Mouse (Mus musculus) kidney, adult 2 months (tissue): ENCODE results near the gene Trp53tg5. TPM values are rescaled to one million over a fixed set of nuclear protein-coding genes. Genes with fewer than 3 reads are reported as not detected.

ENCODE experiments used
- DNase-seq: peaks from one replicate; pipeline ENCODE4 v3.0.0; 2021
- H3K27ac ChIP-seq: fragments of 200-500 bp; 2 replicates; pipeline ENCODE4 v1.5.1; 2012; ENCODE audit warnings: low read depth, low read length, control low read depth, inconsistent platforms; ENCODE audit not compliant: insufficient read depth
- H3K27me3 ChIP-seq: fragments of 200-500 bp; replicated peaks from 2 replicates; pipeline ENCODE4 v1.6.1; 2012; ENCODE audit warnings: mild to moderate bottlenecking, moderate library complexity, low read length, inconsistent platforms; ENCODE audit not compliant: control insufficient read depth, insufficient read depth
- H3K36me3 ChIP-seq: fragments of 200-500 bp; 2 replicates; pipeline ENCODE4 v1.6.1; 2012; ENCODE audit warnings: mild to moderate bottlenecking, moderate library complexity, low read length, inconsistent platforms; ENCODE audit not compliant: control insufficient read depth, insufficient read depth
- H3K4me1 ChIP-seq: fragments of 200-500 bp; 2 replicates; pipeline ENCODE4 v1.6.1; 2011; ENCODE audit warnings: low read length; ENCODE audit not compliant: control insufficient read depth, insufficient read depth
- H3K4me3 ChIP-seq: fragments of 200-500 bp; 2 replicates; pipeline ENCODE4 v1.5.1; 2011; ENCODE audit warnings: mild to moderate bottlenecking, low read depth, low read length, control low read depth; ENCODE audit not compliant: insufficient read depth
- CTCF ChIP-seq: fragments of 200-500 bp; conservative IDR thresholded peaks from 2 replicates; pipeline ENCODE4 v1.5.1; 2011; ENCODE audit warnings: low read depth, mild to moderate bottlenecking, control low read depth, low read length, moderate library complexity, mixed read lengths; ENCODE audit not compliant: insufficient read depth, insufficient read length
- POLR2A ChIP-seq: fragments of 200-500 bp; IDR thresholded peaks from one replicate; pipeline ENCODE4 v1.6.1; 2011; ENCODE audit warnings: low read depth, low read length, control low read depth
- WGBS: fragments of 180-500 bp; shearing (Covaris S2); methylation state at CpG from one replicate; pipeline ENCODE4 v1.1.7; 2018; 5-methylcytosine and 5-hydroxymethylcytosine counted together
- polyA plus RNA-seq: library from polyadenylated mRNA; depleted of rRNA; stranded (reverse); fragments of >200 nt; gene quantifications from 2 replicates; pipeline ENCODE4 v1.2.3, GENCODE M21; 2012

Gene Trp53tg5
- polyA plus RNA-seq, 1 experiment, result not detected

GRCm38 (mm10) chr2:164442315-164443050, 31.0 kb downstream of the Trp53tg5 start:
- no peak for DNase-seq
- TF ChIP-seq POLR2A (no peak), CTCF (no peak)
- 5% methylated on average over 29 of the region's 29 CpGs for WGBS
- peaks cover 14% of the 10 kb centered on the region; the same call in 1 of the 2 replicates for H3K4me1 ChIP-seq
- H3K27me3 ChIP-seq, result no peaks in the 10 kb centered on the region
- no peaks in the 10 kb centered on the region; the same call in 1 of the 2 replicates for H3K36me3 ChIP-seq
- H3K27ac ChIP-seq, result peak overlapping the region; percentile 98
- H3K4me3 ChIP-seq, result peak overlapping the region; percentile 95

- peak overlapping the region; percentile 95 for H3K4me3 ChIP-seq
- no peaks in the 10 kb centered on the region; the same call in 1 of the 2 replicates for H3K36me3 ChIP-seq
- 19% methylated on average over 7 of the region's 7 CpGs for WGBS
- DNase-seq, result no peak
- peak overlapping the region; percentile 98 for H3K27ac ChIP-seq
- TF ChIP-seq CTCF (no peak), POLR2A (no peak)
- peaks cover 14% of the 10 kb centered on the region; the same call in 1 of the 2 replicates for H3K4me1 ChIP-seq
- H3K27me3 ChIP-seq, result no peaks in the 10 kb centered on the region
These were observed 31.8 kb downstream of the Trp53tg5 start for GRCm38 (mm10) chr2:164441731-164442130.

GRCm38 (mm10) chr2:164441155-164441554, 32.4 kb downstream of the Trp53tg5 start:
- peak; percentile 73 for DNase-seq
- no peaks in the 10 kb centered on the region for H3K27me3 ChIP-seq
- H3K36me3 ChIP-seq, result no peaks in the 10 kb centered on the region; the same call in 1 of the 2 replicates
- 18% methylated on average over 8 of the region's 8 CpGs for WGBS
- TF ChIP-seq POLR2A (no peak), CTCF (no peak)
- peak overlapping the region; percentile 98 for H3K27ac ChIP-seq
- H3K4me1 ChIP-seq, result peaks cover 19% of the 10 kb centered on the region
- H3K4me3 ChIP-seq, result peak overlapping the region; percentile 95

GRCm38 (mm10) chr2:164440314-164440713, 33.2 kb downstream of the Trp53tg5 start:
- 34% methylated on average over 5 of the region's 5 CpGs for WGBS
- TF ChIP-seq POLR2A, result no peak
- TF ChIP-seq CTCF, result no peak
- peak overlapping the region; percentile 98 for H3K27ac ChIP-seq

GRCm38 (mm10) chr2:164439001-164439421, 34.5 kb downstream of the Trp53tg5 start:
- 24% methylated on average over 3 of the region's 3 CpGs for WGBS
- H3K4me1 ChIP-seq, result peaks cover 38% of the 10 kb centered on the region

More at GRCm38 (mm10) chr2:164440314-164440713, 33.2 kb downstream of the Trp53tg5 start:
- peaks cover 25% of the 10 kb centered on the region for H3K4me1 ChIP-seq
- peak; percentile 62 for DNase-seq
- H3K4me3 ChIP-seq, result peak overlapping the region; percentile 95
- H3K36me3 ChIP-seq, result no peaks in the 10 kb centered on the region; the same call in 1 of the 2 replicates
- H3K27me3 ChIP-seq, result no peaks in the 10 kb centered on the region

GRCm38 (mm10) chr2:164438257-164438656, 35.3 kb downstream of the Trp53tg5 start:
- Histone ChIP-seq H3K4me1 (peaks cover 42% of the 10 kb centered on the region), H3K27ac (peak overlapping the region; percentile 98), H3K36me3 (no peaks in the 10 kb centered on the region; the same call in 1 of the 2 replicates), H3K27me3 (no peaks in the 10 kb centered on the region), H3K4me3 (peak overlapping the region; percentile 23)
- DNase-seq, result peak; percentile 55
- 22% methylated on average over 8 of the region's 8 CpGs for WGBS
- TF ChIP-seq POLR2A, result no peak
- no peak for TF ChIP-seq CTCF

More at GRCm38 (mm10) chr2:164439001-164439421, 34.5 kb downstream of the Trp53tg5 start:
- H3K4me3 ChIP-seq, result peak overlapping the region; percentile 17
- peak overlapping the region; percentile 98 for H3K27ac ChIP-seq
- no peaks in the 10 kb centered on the region; the same call in 1 of the 2 replicates for H3K36me3 ChIP-seq
- no peaks in the 10 kb centered on the region for H3K27me3 ChIP-seq
- no peak for DNase-seq
- TF ChIP-seq CTCF (no peak), POLR2A (no peak)

- TF ChIP-seq CTCF, result no peak
- TF ChIP-seq POLR2A, result no peak
- Histone ChIP-seq H3K4me1 (peaks cover 46% of the 10 kb centered on the region), H3K4me3 (peak overlapping the region; percentile 23), H3K27ac (peak overlapping the region; percentile 98), H3K36me3 (no peaks in the 10 kb centered on the region; the same call in 1 of the 2 replicates), H3K27me3 (no peaks in the 10 kb centered on the region)
- peak; percentile 94 for DNase-seq
- WGBS, result 20% methylated on average over 6 of the region's 6 CpGs
These were observed 35.8 kb downstream of the Trp53tg5 start for GRCm38 (mm10) chr2:164437710-164438109.
